In genomic region chr16:91447512-91447900, GRCm38 (mm10) we compare ENCODE assay signal across 12 mouse cellular contexts. TPM values are rescaled to one million over a fixed set of nuclear protein-coding genes. Genes with fewer than 3 reads are reported as not detected.
DNase-seq lines count a peak whose midpoint lies in the region; ATAC-seq lines count a peak whose summit lies in the region.
"Had no signal": no experiment of that assay in that cellular context is flagged by ENCODE, and none has a peak within 500 bp of the region (broad histone marks: within the 10 kb centered on the region; RNA-seq: fewer than 3 reads in every experiment).

No protein-coding gene starts in this region.

- H3K27me3 ChIP-seq in heart, embryonic 12.5 days (replicated peaks): no peaks in the 10 kb centered on the region

- no peak overlapping the region for H3K4me2 ChIP-seq in heart, embryonic 12.5 days

- H3K27ac ChIP-seq in heart, embryonic 12.5 days (ENCODE audit: poor library complexity, severe bottlenecking): no peak overlapping the region

- H3K4me3 ChIP-seq in heart, embryonic 12.5 days: no peak overlapping the region

- DNase-seq in heart, postnatal 4 days: peak; percentile 62
- DNase-seq in adipocyte (ENCODE audit: low spot score): peak; percentile 65
- DNase-seq in kidney, postnatal 10 days: peak; percentile 51
- DNase-seq in lung, postnatal 14 days: peak; percentile 39
- no peak for DNase-seq in right cerebral cortex, adult 18-20 months
- no peak for DNase-seq in embryo, embryonic 10 days (ENCODE audit: low spot score)
- DNase-seq: adrenal gland, postnatal 25 days had no signal

- H3K9me3 ChIP-seq in heart, embryonic 12.5 days (replicated peaks): no peaks in the 10 kb centered on the region

- WGBS in heart, embryonic 12.5 days: 75% methylated on average over 6 of the region's 6 CpGs

- no peaks in the 10 kb centered on the region for H3K36me3 ChIP-seq in heart, embryonic 12.5 days

- no peak overlapping the region for H3K9ac ChIP-seq in heart, embryonic 12.5 days

- ATAC-seq in heart, embryonic 12.5 days (ENCODE audit: insufficient number of reproducible peaks, low FRiP score): no peak
- ATAC-seq: forebrain, embryonic 16.5 days had no signal

- H3K4me1 ChIP-seq in heart, embryonic 12.5 days (replicated peaks): peaks cover 13% of the 10 kb centered on the region

RNA-seq across cellular contexts. Expression of gene Ifnar1, which starts 37.5 kb away (rescaled TPM):
- 10 to 100 TPM; 50.3 to 56.0 TPM for total RNA-seq in heart, postnatal 4 days (2021)
- 40.0 and 40.1 TPM in 2 replicates for polyA plus RNA-seq in heart, embryonic 12.5 days (2016; fragmentation: Nextera tagmentation; extraction: Ambion mirVana)

RNA-seq across cellular contexts. Expression of gene Il10rb, which starts 41.5 kb away (rescaled TPM):
- total RNA-seq in heart, postnatal 4 days (2021): 10 to 100 TPM; 66.2 to 67.4 TPM
- 40.1 and 42.6 TPM in 2 replicates for polyA plus RNA-seq in heart, embryonic 12.5 days (2016; fragmentation: Nextera tagmentation; extraction: Ambion mirVana)

RNA-seq across cellular contexts. Expression of gene Gm21970, which starts 56.0 kb away (rescaled TPM):
- not detected for total RNA-seq in heart, postnatal 4 days (2021)
- polyA plus RNA-seq in heart, embryonic 12.5 days (2016; fragmentation: Nextera tagmentation; extraction: Ambion mirVana): not detected in 2 replicates
- total RNA-seq: adrenal gland, postnatal 25 days; common myeloid progenitor, adult 5-6 weeks; hematopoietic stem cell, adult 5-6 weeks; layer of hippocampus, postnatal 14 days had no signal
- polyA plus RNA-seq: forebrain, embryonic 16.5 days had no signal

Comparison
In these comparisons a context has a peak if more than half of its experiments do, and no peak if none do; other contexts are left out.
1. DNase-seq: peak in heart, postnatal 4 days (single experiment), adipocyte (single experiment), kidney, postnatal 10 days (single experiment) and lung, postnatal 14 days (single experiment); none in right cerebral cortex, adult 18-20 months (single experiment) and embryo, embryonic 10 days (single experiment).